Mouse (Mus musculus) adrenal gland, postnatal 25 days (tissue): ENCODE results near the gene Ifng. TPM values are rescaled to one million over a fixed set of nuclear protein-coding genes. Genes with fewer than 3 reads are reported as not detected.
A peak's percentile ranks its signal among the peaks of the same experiment; 100 is the strongest.
"Not testable (repeated sequence)": the region's sequence is repeated elsewhere in the genome, so short reads cannot be mapped to it uniquely, and the experiment has no call there.

Experiments
- DNase-seq: peaks from one replicate; pipeline ENCODE4 v3.0.0; 2021; ENCODE audit warnings: mixed read lengths
- long read RNA-seq: library from polyadenylated mRNA; stranded (forward); transcript quantifications from one replicate; pipeline ENCODE4 v2.0.0, GENCODE M21; 2021
- total RNA-seq: library from RNA; stranded (reverse); gene quantifications from 2 replicates; pipeline ENCODE4 v1.2.3, GENCODE M21; 2021

The Ifng gene
- total RNA-seq: not detected in 2 replicates
- long read RNA-seq: 0 reads

GRCm38 (mm10) chr10:118440742-118441240 is at the start of gene Ifng:
Gene Ifng, plus strand, starts transcription at chr10:118441046.
- DNase-seq: no peak

DNA sequence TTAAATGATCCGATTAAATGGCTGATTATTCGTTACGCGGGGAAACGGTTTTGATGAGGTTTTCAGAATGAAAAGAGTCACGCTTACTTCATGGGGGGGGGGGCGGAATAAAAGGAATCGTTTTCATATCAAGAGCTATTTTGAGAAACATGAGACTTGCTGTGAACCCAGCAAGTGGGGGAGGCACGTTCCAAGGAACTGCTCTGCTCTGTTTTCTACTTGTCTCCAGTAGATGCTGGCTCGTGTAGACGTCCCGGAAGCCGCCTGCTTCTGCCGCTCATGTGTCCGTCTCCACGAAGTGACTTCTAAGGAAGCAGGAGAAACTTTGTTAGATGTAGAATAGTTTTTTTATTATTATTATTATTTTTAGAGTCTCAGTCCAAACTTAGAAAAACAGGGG is 40.9 kb upstream of the Ifng start:
- no peak for DNase-seq

DNA sequence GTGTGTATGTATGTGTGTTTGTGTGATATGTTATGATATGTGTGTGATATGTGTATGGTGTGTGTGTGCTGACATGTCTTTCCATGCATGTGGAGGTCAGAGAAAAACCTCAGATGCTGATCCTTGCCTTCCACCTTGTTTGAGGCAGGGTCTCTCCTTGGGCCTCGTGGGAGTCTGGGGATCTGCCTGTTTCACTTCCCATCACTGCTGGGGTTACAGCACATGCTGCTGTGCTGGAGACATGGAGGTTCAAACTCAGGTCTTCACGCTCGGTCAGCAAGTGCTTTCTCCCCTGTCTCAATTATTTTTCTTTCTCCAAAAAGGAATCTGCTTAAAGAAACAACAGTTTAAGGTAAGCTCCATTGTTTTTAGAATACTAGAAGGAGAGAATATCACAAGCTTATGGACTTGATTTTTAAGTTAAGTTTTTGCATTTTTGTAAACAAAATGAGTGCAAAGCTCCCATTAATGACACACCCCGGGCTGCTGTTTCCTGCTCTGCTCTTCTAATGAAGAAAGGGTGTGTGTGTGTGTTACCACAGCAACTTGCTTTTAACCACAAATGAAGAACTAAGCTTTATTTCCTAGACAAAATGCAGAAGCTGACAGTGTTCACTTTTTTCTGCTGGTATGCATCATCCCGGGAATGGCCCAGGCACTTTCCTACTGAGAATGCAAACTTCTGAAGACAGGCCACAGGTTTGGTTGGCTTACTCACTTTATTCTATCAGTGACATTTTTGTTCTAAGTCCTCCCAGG is 34.2 kb upstream of the Ifng start:
- no peak for DNase-seq

- DNase-seq: no peak
Measured at GRCm38 (mm10) chr10:118411377-118411776, 29.5 kb upstream of the Ifng start.

DNA sequence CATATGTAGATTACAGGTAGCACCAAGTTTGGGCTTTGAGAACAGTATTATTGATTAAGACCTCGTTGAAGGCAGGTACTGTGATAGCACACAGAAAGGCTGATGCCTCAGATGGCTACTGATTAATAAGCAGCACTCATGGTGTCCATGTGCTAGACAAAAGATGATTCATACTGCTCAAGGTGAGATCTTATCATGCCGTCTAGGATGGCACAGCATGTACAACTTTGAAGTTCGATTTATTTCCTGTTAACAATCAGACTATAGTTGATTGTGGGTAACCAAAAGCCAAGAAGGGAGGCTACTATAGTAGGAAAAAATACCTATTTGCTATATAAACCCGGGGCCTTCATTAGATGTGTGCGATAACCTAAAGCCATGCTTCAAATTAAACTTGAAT is 28.1 kb upstream of the Ifng start:
- DNase-seq: no peak

- no peak for DNase-seq
Measured at GRCm38 (mm10) chr10:118419000-118419425, 21.8 kb upstream of the Ifng start.

- DNase-seq: no peak
Measured at GRCm38 (mm10) chr10:118420896-118421295, 19.9 kb upstream of the Ifng start.

DNA sequence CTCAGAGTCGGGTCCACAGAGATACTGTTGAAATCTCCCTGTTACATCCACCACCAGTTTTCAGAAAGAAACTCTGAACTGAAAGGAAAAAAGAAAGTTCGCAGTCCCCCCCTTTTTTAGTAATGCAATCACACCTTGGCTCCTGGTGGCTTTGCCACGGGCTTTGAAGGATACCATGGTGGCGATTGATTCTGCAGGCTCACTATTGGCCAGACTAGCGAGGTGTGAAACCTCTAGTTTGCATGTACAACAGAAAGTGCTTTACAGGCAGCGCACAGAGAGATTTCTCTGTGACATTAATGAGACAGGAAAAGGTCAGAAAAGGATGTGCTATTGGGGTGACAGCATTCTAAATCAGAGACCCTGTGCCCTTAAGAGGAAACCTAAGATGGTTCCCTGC is 5.3 kb upstream of the Ifng start:
- no peak for DNase-seq

GRCm38 (mm10) chr10:118441898-118442297 is 1.1 kb downstream of the Ifng start:
- no peak for DNase-seq

DNA sequence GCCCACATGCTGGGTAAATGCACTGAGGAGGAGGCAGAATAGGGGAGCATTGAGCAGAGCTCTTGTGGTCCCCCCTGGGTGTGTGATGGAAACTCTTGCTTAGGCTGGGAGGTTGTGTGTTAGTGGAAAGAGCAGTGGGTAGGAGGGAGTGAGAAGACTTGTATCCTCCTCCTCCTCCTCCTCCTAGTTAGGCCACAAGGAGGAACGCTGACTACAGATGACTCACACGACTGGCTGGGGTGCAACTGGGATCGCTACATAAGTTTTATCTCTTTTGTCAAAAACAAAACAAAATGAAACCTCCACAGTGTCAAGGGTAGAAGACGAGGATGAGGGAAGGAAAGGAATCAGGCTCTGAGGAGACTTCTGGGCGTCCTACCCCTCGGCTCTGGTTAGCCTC is 2.2 kb downstream of the Ifng start:
- DNase-seq: no peak

DNA sequence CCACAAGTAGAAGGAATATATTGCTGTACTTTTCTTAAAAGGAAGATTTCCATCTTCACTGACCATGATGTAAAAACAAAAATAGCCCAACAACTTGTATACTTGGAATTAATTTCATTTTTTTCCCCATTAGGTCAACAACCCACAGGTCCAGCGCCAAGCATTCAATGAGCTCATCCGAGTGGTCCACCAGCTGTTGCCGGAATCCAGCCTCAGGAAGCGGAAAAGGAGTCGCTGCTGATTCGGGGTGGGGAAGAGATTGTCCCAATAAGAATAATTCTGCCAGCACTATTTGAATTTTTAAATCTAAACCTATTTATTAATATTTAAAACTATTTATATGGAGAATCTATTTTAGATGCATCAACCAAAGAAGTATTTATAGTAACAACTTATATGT is 4.2 kb downstream of the Ifng start:
- no peak for DNase-seq

DNA sequence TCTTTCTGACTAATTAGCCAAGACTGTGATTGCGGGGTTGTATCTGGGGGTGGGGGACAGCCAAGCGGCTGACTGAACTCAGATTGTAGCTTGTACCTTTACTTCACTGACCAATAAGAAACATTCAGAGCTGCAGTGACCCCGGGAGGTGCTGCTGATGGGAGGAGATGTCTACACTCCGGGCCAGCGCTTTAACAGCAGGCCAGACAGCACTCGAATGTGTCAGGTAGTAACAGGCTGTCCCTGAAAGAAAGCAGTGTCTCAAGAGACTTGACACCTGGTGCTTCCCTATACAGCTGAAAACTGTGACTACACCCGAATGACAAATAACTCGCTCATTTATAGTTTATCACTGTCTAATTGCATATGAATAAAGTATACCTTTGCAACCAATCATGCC is 4.7 kb downstream of the Ifng start:
- DNase-seq: no peak

DNA sequence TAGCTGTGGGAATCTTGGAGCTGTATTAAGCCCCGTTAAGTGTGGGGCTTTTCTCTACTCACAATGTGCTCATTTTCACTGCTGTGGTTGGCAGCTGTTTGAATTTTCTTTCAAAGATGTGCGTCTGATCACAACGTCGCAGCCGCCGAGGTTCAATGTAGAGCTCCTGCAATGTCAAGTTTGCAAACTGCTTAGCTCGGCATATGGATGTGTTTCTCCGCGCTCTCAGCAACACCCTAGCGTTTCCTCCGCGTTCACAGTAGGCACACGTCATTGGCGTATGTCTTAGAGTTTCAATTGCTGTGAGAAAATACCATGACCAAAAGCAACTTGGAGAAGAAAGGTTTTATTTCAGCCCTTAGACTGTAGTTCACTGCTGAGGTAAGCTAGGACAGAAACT is 5.1 kb downstream of the Ifng start:
- no peak for DNase-seq

GRCm38 (mm10) chr10:118451747-118452146 is 10.9 kb downstream of the Ifng start:
- DNase-seq: no peak

DNA sequence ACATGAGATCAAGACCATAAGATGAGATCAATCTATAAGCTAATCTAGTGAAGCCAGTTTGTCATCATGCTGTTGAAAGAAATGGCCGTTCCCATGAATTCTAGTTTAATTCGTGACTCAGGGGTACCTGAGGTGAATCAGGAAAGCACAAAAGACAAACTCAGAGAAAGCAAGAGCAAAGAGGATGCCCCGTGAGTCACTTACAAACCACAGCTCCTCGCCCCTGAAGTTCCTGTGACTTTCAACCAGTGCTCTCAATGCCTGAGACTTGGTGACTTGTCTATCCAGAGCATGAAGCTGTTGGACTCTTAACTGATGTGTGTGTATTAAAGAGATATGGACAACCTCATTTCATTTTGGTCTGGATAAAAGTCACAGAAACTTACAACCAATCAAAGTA is 17.9 kb downstream of the Ifng start:
- DNase-seq: no peak

- DNase-seq: no peak
Measured at GRCm38 (mm10) chr10:118461126-118461767, 20.4 kb downstream of the Ifng start.

GRCm38 (mm10) chr10:118466481-118466880 is 25.6 kb downstream of the Ifng start:
- peak; percentile 35 for DNase-seq

DNA sequence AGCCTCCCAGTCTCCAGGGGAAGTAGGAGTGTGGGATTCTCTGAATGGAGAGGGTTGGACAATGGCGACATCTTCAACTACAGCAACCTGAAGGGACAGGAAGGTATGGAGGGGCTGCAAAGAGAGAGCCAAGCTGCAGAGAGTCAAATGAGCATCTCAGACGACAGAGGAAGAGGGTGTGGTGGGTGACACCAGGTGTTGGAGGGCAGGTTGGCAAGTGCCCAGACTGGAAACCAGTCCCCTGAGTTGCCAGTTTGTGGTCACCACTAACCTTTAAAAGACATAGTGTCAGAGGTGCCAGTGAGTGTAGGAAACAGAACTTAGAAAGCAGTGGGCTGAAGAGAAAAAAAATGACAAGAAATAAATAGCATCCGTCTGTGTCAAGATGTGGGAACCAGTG is 28.2 kb downstream of the Ifng start:
- no peak for DNase-seq

DNA sequence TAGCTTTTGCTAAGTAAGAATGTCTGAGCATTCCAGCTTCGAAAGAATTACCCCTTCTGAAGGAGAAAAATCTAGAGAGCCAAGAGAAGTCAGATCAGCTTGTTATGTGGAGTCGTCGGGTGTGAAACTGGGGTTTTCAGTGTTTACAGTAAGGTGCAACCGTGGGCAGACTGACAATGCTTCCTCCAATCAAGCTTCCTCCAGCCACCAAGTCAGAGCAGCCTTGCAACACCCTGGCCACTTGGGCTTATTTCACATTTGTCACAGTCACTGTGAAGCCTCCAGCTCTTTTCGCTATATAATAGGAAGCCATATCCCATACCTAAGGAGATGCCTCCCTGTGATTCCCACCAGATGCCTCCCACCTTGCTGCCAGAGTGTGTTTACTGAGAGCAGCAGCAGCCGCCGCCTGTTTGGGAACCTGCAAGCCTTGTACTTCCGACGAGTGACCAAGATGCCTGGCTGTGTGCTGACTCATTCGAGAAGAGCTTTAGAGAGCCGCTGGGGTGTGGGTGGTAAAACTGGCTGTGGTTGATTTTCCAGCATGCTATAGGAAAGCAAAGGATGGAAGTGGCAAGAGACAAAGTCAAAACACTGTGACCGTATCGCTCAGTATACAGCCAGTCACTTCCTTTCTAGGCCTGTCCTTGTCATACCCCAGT is 29.6 kb downstream of the Ifng start:
- DNase-seq: no peak

DNA sequence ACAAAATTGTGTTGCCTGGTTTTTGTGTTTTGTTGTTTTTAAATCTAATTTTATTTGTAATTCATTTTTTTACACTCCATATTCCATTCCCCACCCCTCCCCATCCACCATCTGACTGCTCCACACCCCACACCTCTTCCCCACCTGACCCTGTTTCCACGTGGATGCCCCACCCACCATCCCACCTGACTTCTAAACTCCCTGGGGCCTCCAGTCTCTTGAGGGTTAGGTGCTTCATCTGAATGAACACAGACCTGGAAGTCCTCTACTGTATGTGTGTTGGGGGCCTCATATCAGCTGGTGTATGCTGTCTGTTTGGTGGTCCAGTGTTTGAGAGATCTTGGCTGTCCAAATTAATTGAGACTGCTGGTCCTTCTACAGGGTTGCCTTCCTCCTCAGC is 32.0 kb downstream of the Ifng start:
- DNase-seq: not testable (repeated sequence)

DNA sequence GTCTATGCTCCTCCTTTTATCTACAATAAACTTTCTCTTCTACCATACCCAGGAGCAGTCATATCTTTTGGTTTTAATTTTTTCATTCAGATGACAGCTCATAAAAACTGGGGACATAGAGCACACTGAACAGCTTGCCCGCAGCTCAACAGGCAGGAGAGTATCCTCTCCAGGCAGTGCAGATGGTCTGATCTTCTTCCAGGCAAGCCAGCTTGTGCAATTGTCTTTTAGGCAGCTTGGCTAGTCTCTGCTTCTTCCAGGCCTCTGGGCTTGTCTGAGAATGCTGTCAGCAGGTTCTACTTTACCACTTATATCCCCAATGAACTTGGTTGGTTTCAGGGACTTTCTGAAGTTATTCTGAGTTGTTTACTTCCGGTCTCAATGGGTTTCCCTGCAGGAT is 35.9 kb downstream of the Ifng start:
- no peak for DNase-seq

GRCm38 (mm10) chr10:118477297-118477696 is 36.5 kb downstream of the Ifng start:
- no peak for DNase-seq

DNA sequence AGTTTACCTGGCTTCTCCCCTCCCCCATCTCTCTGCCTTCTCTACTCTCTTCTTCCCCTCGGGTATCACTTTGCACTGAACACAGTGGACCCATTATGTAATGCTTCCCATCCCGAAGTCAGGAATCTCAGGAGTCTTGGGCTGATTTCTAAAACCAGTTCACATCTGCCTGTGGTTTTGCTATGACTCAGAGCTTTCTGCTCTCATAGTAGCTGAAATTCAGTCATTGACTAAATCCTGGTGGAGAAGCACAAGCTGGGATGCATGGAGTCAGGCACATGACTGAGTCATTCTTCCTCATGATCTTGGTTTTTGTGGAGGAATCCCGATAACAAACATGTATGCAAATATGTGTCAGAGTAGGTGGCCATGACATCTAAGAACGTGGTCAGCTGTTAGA is 38.4 kb downstream of the Ifng start:
- no peak for DNase-seq
